Mouse (Mus musculus) brain, embryonic 14.5 days (tissue): ENCODE data around the gene Neurog2.

ENCODE experiments used
- CTCF ChIP-seq: fragments of 200-500 bp; IDR thresholded peaks from 2 replicates; pipeline ENCODE4 v1.5.1; 2012; ENCODE audit warnings: inconsistent platforms, mild to moderate bottlenecking, moderate library complexity, borderline replicate concordance; ENCODE audit not compliant: insufficient read depth, insufficient read length; ENCODE audit errors: extremely low read depth
- POLR2A ChIP-seq: fragments of 200-500 bp; IDR thresholded peaks from 2 replicates; pipeline ENCODE4 v1.6.1; 2012; ENCODE audit warnings: mild to moderate bottlenecking, inconsistent platforms, borderline replicate concordance; ENCODE audit not compliant: poor library complexity, insufficient read depth, insufficient read length, severe bottlenecking; ENCODE audit errors: extremely low read depth

GRCm38 (mm10) chr3:127626524-127626923 lies 6.4 kb upstream of the Neurog2 start:
- no peak for TF ChIP-seq CTCF
- no peak for TF ChIP-seq POLR2A
